Mouse (Mus musculus): ENCODE measurements around the gene H1f0. TPM values are rescaled to one million over a fixed set of nuclear protein-coding genes. Genes with fewer than 3 reads are reported as not detected.

H1f0 gene
- polyA plus RNA-seq, 2 experiments, result 47.8 to 65.2 TPM

GRCm38 (mm10) chr15:79071117-79072039 lies 43.1 kb downstream of the H1f0 start:
- DNase-seq (ENCODE audit: low read depth in 3 of 3, low spot score in 3 of 3) (peak in 1 of 3 experiments; percentile 19), ATAC-seq (ENCODE audit: insufficient read depth) (no peak)
- TF ChIP-seq CTCF (IDR thresholded peaks at IDR 0.05; ENCODE audit: low read depth) (peak; percentile 88), EP300 (IDR thresholded peaks at IDR 0.05; ENCODE audit: low read depth) (no peak)
- Histone ChIP-seq H3K9me3 (ENCODE audit: control insufficient read depth, low read length) (no peaks in the 10 kb centered on the region), H3K4me3 (ENCODE audit: insufficient read depth in 1 of 2, low read depth in 2 of 2, low read length in 2 of 2) (no peak overlapping the region), H3K27me3 (ENCODE audit: control insufficient read depth, insufficient read depth, low read length) (no peaks in the 10 kb centered on the region), H3K9ac (replicated peaks) (no peak overlapping the region), H3K4me2 (ENCODE audit: low read depth) (no peak overlapping the region), H3K27ac (no peak overlapping the region), H3K4me1 (replicated peaks; ENCODE audit: control insufficient read depth in 2 of 2, insufficient read depth in 2 of 2, low read length in 1 of 2) (peaks cover 33 to 36% of the 10 kb centered on the region in 2 experiments), H3K36me3 (replicated peaks; ENCODE audit: control insufficient read depth, insufficient read depth, low read depth) (peaks cover under 1% of the 10 kb centered on the region; the same call in 1 of the 2 replicates)
- 60% methylated on average over 5 of the region's 5 CpGs for WGBS (ENCODE audit: insufficient replicate concordance)

DNA sequence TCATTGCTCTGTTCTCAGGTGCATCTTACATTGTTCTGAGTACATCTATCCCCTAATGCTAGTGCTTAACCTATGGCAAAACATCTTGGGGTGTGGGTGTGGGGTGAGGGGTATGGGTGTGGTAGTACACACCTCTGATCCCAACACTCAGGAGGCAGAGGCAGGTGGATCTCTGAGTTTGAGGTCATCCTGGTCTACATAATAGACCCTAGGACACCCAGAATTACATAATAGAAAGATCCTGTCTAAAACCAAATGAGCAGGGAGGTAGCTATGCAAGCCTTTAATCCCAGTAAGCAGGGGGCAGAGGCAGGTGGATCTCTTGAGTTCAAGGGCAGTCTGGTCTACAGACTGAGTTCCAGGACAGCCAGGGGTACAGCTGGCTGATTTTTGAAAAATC lies 45.5 kb downstream of the H1f0 start:
- no peak for ATAC-seq (ENCODE audit: insufficient read depth)
- no peak for DNase-seq (ENCODE audit: low read depth in 3 of 3, low spot score in 3 of 3)
- no peak overlapping the region for H3K4me3 ChIP-seq (ENCODE audit: insufficient read depth in 1 of 2, low read depth in 2 of 2, low read length in 2 of 2)

DNA sequence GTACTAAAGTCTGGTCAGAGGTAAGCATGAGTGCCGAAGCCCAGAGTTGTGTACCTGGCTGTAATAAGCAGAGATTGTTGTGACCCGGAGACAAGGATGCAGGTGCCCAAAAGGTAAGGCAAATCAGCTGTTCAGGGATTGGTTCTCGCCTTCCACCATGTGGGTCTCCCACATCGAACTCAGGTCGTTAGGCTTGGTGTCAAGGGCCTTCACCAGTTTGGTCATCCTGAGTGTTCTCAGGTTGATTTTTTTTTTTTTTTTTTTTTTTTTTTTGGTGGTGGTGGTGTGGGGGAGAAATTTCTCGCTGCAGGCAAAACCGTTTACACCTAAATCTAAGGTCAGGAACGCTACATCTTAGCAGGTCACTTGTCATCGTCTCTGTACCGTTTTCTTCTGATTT lies 46.2 kb downstream of the H1f0 start:
- H3K9me3 ChIP-seq (ENCODE audit: control insufficient read depth, low read length), result no peaks in the 10 kb centered on the region
- H3K9ac ChIP-seq (replicated peaks), result peak overlapping the region; percentile 73
- H3K4me3 ChIP-seq (ENCODE audit: insufficient read depth in 1 of 2, low read depth in 2 of 2, low read length in 2 of 2), result peak overlapping the region; percentile 71 to 85
- H3K4me2 ChIP-seq (ENCODE audit: low read depth), result peak overlapping the region; percentile 97
- TF ChIP-seq CTCF (IDR thresholded peaks at IDR 0.05; ENCODE audit: low read depth), result no peak
- TF ChIP-seq EP300 (IDR thresholded peaks at IDR 0.05; ENCODE audit: low read depth), result no peak
- H3K36me3 ChIP-seq (replicated peaks; ENCODE audit: control insufficient read depth, insufficient read depth, low read depth), result peaks cover 30% of the 10 kb centered on the region
- peak overlapping the region; percentile 67 for H3K27ac ChIP-seq
- H3K4me1 ChIP-seq (replicated peaks; ENCODE audit: control insufficient read depth in 2 of 2, insufficient read depth in 2 of 2, low read length in 1 of 2), result peaks cover 8 to 15% of the 10 kb centered on the region in 2 experiments
- H3K27me3 ChIP-seq (ENCODE audit: control insufficient read depth, insufficient read depth, low read length), result no peaks in the 10 kb centered on the region
- no peak for ATAC-seq (ENCODE audit: insufficient read depth)
- DNase-seq (ENCODE audit: low read depth in 3 of 3, low spot score in 3 of 3), result no peak
- 29% methylated on average over 10 of the region's 10 CpGs for WGBS (ENCODE audit: insufficient replicate concordance)

More for the DNA sequence above, 45.5 kb downstream of the H1f0 start:
- TF ChIP-seq CTCF (IDR thresholded peaks at IDR 0.05; ENCODE audit: low read depth) (no peak), EP300 (IDR thresholded peaks at IDR 0.05; ENCODE audit: low read depth) (no peak)
- Histone ChIP-seq H3K9ac (replicated peaks) (no peak overlapping the region), H3K27ac (no peak overlapping the region), H3K27me3 (ENCODE audit: control insufficient read depth, insufficient read depth, low read length) (no peaks in the 10 kb centered on the region), H3K4me2 (ENCODE audit: low read depth) (no peak overlapping the region), H3K9me3 (ENCODE audit: control insufficient read depth, low read length) (no peaks in the 10 kb centered on the region), H3K36me3 (replicated peaks; ENCODE audit: control insufficient read depth, insufficient read depth, low read depth) (peaks cover 23% of the 10 kb centered on the region), H3K4me1 (replicated peaks; ENCODE audit: control insufficient read depth in 2 of 2, insufficient read depth in 2 of 2, low read length in 1 of 2) (peaks cover 10 to 17% of the 10 kb centered on the region in 2 experiments)

- Histone ChIP-seq H3K4me2 (ENCODE audit: low read depth) (peak within 1 kb of the TSS; percentile 97), H3K27ac (peak within 1 kb of the TSS; percentile 67), H3K9ac (replicated peaks) (peak within 1 kb of the TSS; percentile 73), H3K36me3 (replicated peaks; ENCODE audit: control insufficient read depth, insufficient read depth, low read depth) (peaks cover 36% of the 10 kb centered on the region), H3K9me3 (ENCODE audit: control insufficient read depth, low read length) (no peaks in the 10 kb centered on the region), H3K27me3 (ENCODE audit: control insufficient read depth, insufficient read depth, low read length) (no peaks in the 10 kb centered on the region), H3K4me1 (replicated peaks; ENCODE audit: control insufficient read depth in 2 of 2, insufficient read depth in 2 of 2, low read length in 1 of 2) (peaks cover 8 to 15% of the 10 kb centered on the region in 2 experiments), H3K4me3 (ENCODE audit: insufficient read depth in 1 of 2, low read depth in 2 of 2, low read length in 2 of 2) (peak within 1 kb of the TSS; percentile 71 to 85)
- TF ChIP-seq EP300 (IDR thresholded peaks at IDR 0.05; ENCODE audit: low read depth) (no peak), CTCF (IDR thresholded peaks at IDR 0.05; ENCODE audit: low read depth) (peak; percentile 52)
- ATAC-seq (ENCODE audit: insufficient read depth) (peak; percentile 81), DNase-seq (ENCODE audit: low read depth in 3 of 3, low spot score in 3 of 3) (peak; percentile 71 to 73 (median 71))
- WGBS (ENCODE audit: insufficient replicate concordance), result under 1% methylated on average over 48 of the region's 49 CpGs
Observed at GRCm38 (mm10) chr15:79074913-79075532, 46.8 kb downstream of the H1f0 start, which contains the start of gene Eif3l. Gene Eif3l (plus strand): TSS chr15:79075179.
